Mouse (Mus musculus): ENCODE measurements around the gene Dcst2. TPM values are rescaled to one million over a fixed set of nuclear protein-coding genes. Genes with fewer than 3 reads are reported as not detected.

Gene Dcst2
- polyA plus RNA-seq, 1 experiment from 2014 or later: not detected

GRCm38 (mm10) chr3:89337062-89337720 lies 24.6 kb upstream of the Dcst2 start:
- H3K4me3 ChIP-seq (ENCODE audit: low read depth, low read length): peak overlapping the region; percentile 96
- H3K36me3 ChIP-seq (ENCODE audit: control insufficient read depth, insufficient read depth, low read length): peaks cover 31% of the 10 kb centered on the region
- peak overlapping the region; percentile 74 for H3K4me2 ChIP-seq (ENCODE audit: low read depth, low read length)
- peak overlapping the region; percentile 96 for H3K27ac ChIP-seq (replicated peaks; ENCODE audit: low read depth, low read length)
- no peaks in the 10 kb centered on the region for H3K9me3 ChIP-seq (ENCODE audit: control insufficient read depth, low read length)
- peak overlapping the region; percentile 94 for H3K9ac ChIP-seq (ENCODE audit: low read depth, low read length)
- H3K27me3 ChIP-seq (replicated peaks; ENCODE audit: control insufficient read depth, insufficient read depth, low read length): no peaks in the 10 kb centered on the region
- H3K4me1 ChIP-seq (ENCODE audit: control insufficient read depth, insufficient read depth, low read length): peaks cover 25% of the 10 kb centered on the region
- no peak for DNase-seq (ENCODE audit: low spot score)
- WGBS: 1% methylated on average over 4 of the region's 21 CpGs
- ATAC-seq (ENCODE audit: low read depth): no peak

GRCm38 (mm10) chr3:89337721-89338578 lies 23.8 kb upstream of the Dcst2 start, which contains the start of gene Efna4:
Gene Efna4, minus strand, starts transcription at chr3:89338028.
- Histone ChIP-seq H3K4me1 (ENCODE audit: control insufficient read depth, insufficient read depth, low read length) (peaks cover 25% of the 10 kb centered on the region), H3K9me3 (ENCODE audit: control insufficient read depth, low read length) (no peaks in the 10 kb centered on the region), H3K9ac (ENCODE audit: low read depth, low read length) (peak within 1 kb of the TSS; percentile 94), H3K4me2 (ENCODE audit: low read depth, low read length) (peak within 1 kb of the TSS; percentile 74), H3K4me3 (ENCODE audit: low read depth, low read length) (peak within 1 kb of the TSS; percentile 96), H3K27me3 (replicated peaks; ENCODE audit: control insufficient read depth, insufficient read depth, low read length) (no peaks in the 10 kb centered on the region), H3K27ac (replicated peaks; ENCODE audit: low read depth, low read length) (peak within 1 kb of the TSS; percentile 96), H3K36me3 (ENCODE audit: control insufficient read depth, insufficient read depth, low read length) (peaks cover 25% of the 10 kb centered on the region)
- ATAC-seq (ENCODE audit: low read depth): peak; percentile 91
- DNase-seq (ENCODE audit: low spot score): peak; percentile 95
- 1% methylated on average over 13 of the region's 44 CpGs for WGBS

GRCm38 (mm10) chr3:89339416-89339815 lies 22.4 kb upstream of the Dcst2 start:
- 0 out of 2 replicates have a peak overlapping the region, but pooled peaks have one; percentile 74 for H3K4me2 ChIP-seq (ENCODE audit: low read depth, low read length)
- DNase-seq (ENCODE audit: low spot score): no peak
- H3K27me3 ChIP-seq (replicated peaks; ENCODE audit: control insufficient read depth, insufficient read depth, low read length): no peaks in the 10 kb centered on the region
- H3K36me3 ChIP-seq (ENCODE audit: control insufficient read depth, insufficient read depth, low read length): peaks cover 25% of the 10 kb centered on the region
- H3K9me3 ChIP-seq (ENCODE audit: control insufficient read depth, low read length): no peaks in the 10 kb centered on the region
- H3K27ac ChIP-seq (replicated peaks; ENCODE audit: low read depth, low read length): no peak overlapping the region
- no peak overlapping the region for H3K9ac ChIP-seq (ENCODE audit: low read depth, low read length)
- no peak for ATAC-seq (ENCODE audit: low read depth)
- whole genome bisulfite sequencing: 25% methylated on average over 7 of the region's 8 CpGs
- no peak overlapping the region for H3K4me3 ChIP-seq (ENCODE audit: low read depth, low read length)
- H3K4me1 ChIP-seq (ENCODE audit: control insufficient read depth, insufficient read depth, low read length): peaks cover 25% of the 10 kb centered on the region

- H3K4me3 ChIP-seq (ENCODE audit: low read depth, low read length): peak overlapping the region; percentile 30
- H3K9ac ChIP-seq (ENCODE audit: low read depth, low read length): peak overlapping the region; percentile 49
- H3K27me3 ChIP-seq (replicated peaks; ENCODE audit: control insufficient read depth, insufficient read depth, low read length): no peaks in the 10 kb centered on the region
- H3K9me3 ChIP-seq (ENCODE audit: control insufficient read depth, low read length): no peaks in the 10 kb centered on the region
- DNase-seq (ENCODE audit: low spot score): peak; percentile 78
- H3K4me1 ChIP-seq (ENCODE audit: control insufficient read depth, insufficient read depth, low read length): peaks cover 25% of the 10 kb centered on the region
- peaks cover 19% of the 10 kb centered on the region for H3K36me3 ChIP-seq (ENCODE audit: control insufficient read depth, insufficient read depth, low read length)
- H3K4me2 ChIP-seq (ENCODE audit: low read depth, low read length): peak overlapping the region; percentile 59
- ATAC-seq (ENCODE audit: low read depth): peak; percentile 17; the same call in 1 of the 2 replicates
- H3K27ac ChIP-seq (replicated peaks; ENCODE audit: low read depth, low read length): no peak overlapping the region
- 6% methylated on average over 11 of the region's 11 CpGs for WGBS
Observed at GRCm38 (mm10) chr3:89340465-89340864, 21.3 kb upstream of the Dcst2 start.

GRCm38 (mm10) chr3:89341794-89342193 lies 20.0 kb upstream of the Dcst2 start:
- no peak for ATAC-seq (ENCODE audit: low read depth)

GRCm38 (mm10) chr3:89343279-89343678 lies 18.5 kb upstream of the Dcst2 start:
- Histone ChIP-seq H3K4me1 (ENCODE audit: control insufficient read depth, insufficient read depth, low read length) (peaks cover 12% of the 10 kb centered on the region; the same call in 1 of the 2 replicates), H3K36me3 (ENCODE audit: control insufficient read depth, insufficient read depth, low read length) (peaks cover 34% of the 10 kb centered on the region), H3K4me2 (ENCODE audit: low read depth, low read length) (no peak overlapping the region), H3K9ac (ENCODE audit: low read depth, low read length) (no peak overlapping the region), H3K4me3 (ENCODE audit: low read depth, low read length) (no peak overlapping the region), H3K9me3 (ENCODE audit: control insufficient read depth, low read length) (no peaks in the 10 kb centered on the region), H3K27me3 (replicated peaks; ENCODE audit: control insufficient read depth, insufficient read depth, low read length) (no peaks in the 10 kb centered on the region), H3K27ac (replicated peaks; ENCODE audit: low read depth, low read length) (no peak overlapping the region)
- no peak for ATAC-seq (ENCODE audit: low read depth)
- WGBS: 78% methylated on average over 6 of the region's 7 CpGs
- no peak for DNase-seq (ENCODE audit: low spot score)

More at GRCm38 (mm10) chr3:89341794-89342193, 20.0 kb upstream of the Dcst2 start:
- DNase-seq (ENCODE audit: low spot score): no peak
- H3K9me3 ChIP-seq (ENCODE audit: control insufficient read depth, low read length): no peaks in the 10 kb centered on the region
- no peak overlapping the region for H3K27ac ChIP-seq (replicated peaks; ENCODE audit: low read depth, low read length)
- H3K36me3 ChIP-seq (ENCODE audit: control insufficient read depth, insufficient read depth, low read length): peaks cover 26% of the 10 kb centered on the region
- no peak overlapping the region for H3K4me3 ChIP-seq (ENCODE audit: low read depth, low read length)
- no peak overlapping the region for H3K9ac ChIP-seq (ENCODE audit: low read depth, low read length)
- no peak overlapping the region for H3K4me2 ChIP-seq (ENCODE audit: low read depth, low read length)
- H3K27me3 ChIP-seq (replicated peaks; ENCODE audit: control insufficient read depth, insufficient read depth, low read length): no peaks in the 10 kb centered on the region
- 91% methylated on average over 4 of the region's 4 CpGs for WGBS
- H3K4me1 ChIP-seq (ENCODE audit: control insufficient read depth, insufficient read depth, low read length): peaks cover 19% of the 10 kb centered on the region

- 84% methylated on average over 10 of the region's 10 CpGs for WGBS
- DNase-seq (ENCODE audit: low spot score) (no peak), ATAC-seq (ENCODE audit: low read depth) (no peak)
- Histone ChIP-seq H3K4me1 (ENCODE audit: control insufficient read depth, insufficient read depth, low read length) (peaks cover 11% of the 10 kb centered on the region), H3K4me2 (ENCODE audit: low read depth, low read length) (no peak overlapping the region), H3K36me3 (ENCODE audit: control insufficient read depth, insufficient read depth, low read length) (peaks cover 34% of the 10 kb centered on the region), H3K27ac (replicated peaks; ENCODE audit: low read depth, low read length) (no peak overlapping the region), H3K9ac (ENCODE audit: low read depth, low read length) (no peak overlapping the region), H3K27me3 (replicated peaks; ENCODE audit: control insufficient read depth, insufficient read depth, low read length) (no peaks in the 10 kb centered on the region), H3K9me3 (ENCODE audit: control insufficient read depth, low read length) (no peaks in the 10 kb centered on the region), H3K4me3 (ENCODE audit: low read depth, low read length) (no peak overlapping the region)
Observed at GRCm38 (mm10) chr3:89346815-89347540, 14.8 kb upstream of the Dcst2 start.

- 50% methylated on average over 1 of the region's 1 CpGs for WGBS
- Histone ChIP-seq H3K27me3 (replicated peaks; ENCODE audit: control insufficient read depth, insufficient read depth, low read length) (no peaks in the 10 kb centered on the region), H3K36me3 (ENCODE audit: control insufficient read depth, insufficient read depth, low read length) (peaks cover 33% of the 10 kb centered on the region), H3K9ac (ENCODE audit: low read depth, low read length) (no peak overlapping the region), H3K9me3 (ENCODE audit: control insufficient read depth, low read length) (no peaks in the 10 kb centered on the region), H3K4me3 (ENCODE audit: low read depth, low read length) (no peak overlapping the region), H3K4me1 (ENCODE audit: control insufficient read depth, insufficient read depth, low read length) (peaks cover 11% of the 10 kb centered on the region), H3K4me2 (ENCODE audit: low read depth, low read length) (peak overlapping the region; percentile 98; the same call in 1 of the 2 replicates), H3K27ac (replicated peaks; ENCODE audit: low read depth, low read length) (no peak overlapping the region)
- no peak for DNase-seq (ENCODE audit: low spot score)
- no peak for ATAC-seq (ENCODE audit: low read depth)
Observed at GRCm38 (mm10) chr3:89347916-89348315, 13.9 kb upstream of the Dcst2 start.

All from embryonic facial prominence, embryonic 14.5 days (tissue).